Mouse (Mus musculus) CH12.LX (cell line): ENCODE measurements at regions not wholly inside any gene's neighbourhood (a gene's known extent, or its start where the extent isn't known, plus 50 kb on each side); places are given as distances from the start of the nearest gene placed in this dataset.

Source experiments
- CHD2 ChIP-seq: IDR thresholded peaks from 2 replicates; pipeline ENCODE4 v1.6.1; 2011; ENCODE audit warnings: low read length, improper control_type of control experiment
- CTCF ChIP-seq, 2 experiments: IDR thresholded peaks in 1 of 2; conservative IDR thresholded peaks in 1 of 2; 2 replicates each; pipeline ENCODE4 v1.5.1; 2011 to 2012; ENCODE audit warnings: low read depth in 2 of 2, low read length in 2 of 2, improper control_type of control experiment in 1 of 2, inconsistent platforms in 1 of 2, mild to moderate bottlenecking in 1 of 2, moderate library complexity in 1 of 2
- EP300 ChIP-seq: IDR thresholded peaks from 2 replicates; pipeline ENCODE4 v1.6.1; 2011; ENCODE audit warnings: low read length, improper control_type of control experiment
- KAT2A ChIP-seq: IDR thresholded peaks from 2 replicates; pipeline ENCODE4 v1.6.1; 2012; ENCODE audit warnings: low read length, improper control_type of control experiment, inconsistent platforms; ENCODE audit not compliant: insufficient replicate concordance
- MAFK ChIP-seq: IDR thresholded peaks from 2 replicates; pipeline ENCODE4 v1.6.1; 2011; ENCODE audit warnings: low read length, improper control_type of control experiment; ENCODE audit not compliant: insufficient replicate concordance
- MEF2A ChIP-seq: IDR thresholded peaks from 2 replicates; pipeline ENCODE4 v1.6.1; 2014; ENCODE audit warnings: low read depth, mild to moderate bottlenecking, inconsistent platforms, low read length, improper control_type of control experiment, borderline replicate concordance
- POLR2A ChIP-seq: IDR thresholded peaks from 2 replicates; pipeline ENCODE4 v1.6.1; 2011; ENCODE audit warnings: low read depth, mild to moderate bottlenecking, improper control_type of control experiment, low read length
- SIN3A ChIP-seq: IDR thresholded peaks from 2 replicates; pipeline ENCODE4 v1.6.1; 2012; ENCODE audit warnings: low read length, improper control_type of control experiment, inconsistent platforms
- SMC3 ChIP-seq: IDR thresholded peaks from 2 replicates; pipeline ENCODE4 v1.6.1; 2011; ENCODE audit warnings: low read depth, low read length, improper control_type of control experiment
- TCF12 ChIP-seq: IDR thresholded peaks from 2 replicates; pipeline ENCODE4 v1.6.1; 2014; ENCODE audit warnings: low read depth, mild to moderate bottlenecking, inconsistent platforms, low read length, improper control_type of control experiment
- USF2 ChIP-seq: conservative IDR thresholded peaks from 2 replicates; pipeline ENCODE4 v1.6.1; 2011; ENCODE audit warnings: low read depth, low read length, improper control_type of control experiment
- ZC3H11A ChIP-seq: IDR thresholded peaks from 2 replicates; pipeline ENCODE4 v1.6.1; 2012; ENCODE audit warnings: low read depth, mild to moderate bottlenecking, inconsistent platforms, low read length, improper control_type of control experiment

DNA sequence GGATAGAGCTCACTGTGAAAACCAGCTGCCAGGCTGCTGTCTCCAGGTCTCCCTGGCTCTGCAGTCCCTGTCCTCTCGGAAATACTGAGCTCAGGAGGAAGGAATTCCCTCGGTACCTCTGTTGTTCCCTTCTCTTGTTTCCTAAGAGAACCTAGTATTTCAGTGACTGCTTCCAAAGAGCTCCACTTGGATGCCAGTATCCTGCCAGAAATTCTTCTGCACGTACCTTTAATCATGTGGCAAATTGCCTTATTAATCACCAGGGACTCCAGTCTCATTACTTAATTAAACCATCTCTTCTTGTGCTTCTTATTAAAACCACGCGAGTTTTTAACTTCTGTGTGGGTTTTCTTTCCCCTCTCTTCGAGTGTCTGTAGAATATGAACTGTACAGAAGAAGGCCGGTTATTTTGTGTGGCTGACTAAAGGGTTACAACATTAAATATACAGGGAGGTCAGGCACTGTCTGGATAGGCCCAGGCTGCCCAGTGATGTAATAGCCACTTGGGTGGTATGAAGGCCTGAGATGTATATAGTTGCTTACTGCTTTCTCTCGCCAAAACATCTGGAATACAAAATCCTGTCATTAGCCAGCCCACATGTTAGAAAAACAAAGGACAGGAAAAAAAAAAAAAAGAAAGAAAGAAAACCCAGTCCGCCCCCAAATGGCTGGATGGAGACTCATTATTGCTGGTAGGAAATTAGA lies 183.2 kb downstream of the Gm10260 start:
- TF ChIP-seq MAFK (no peak), CTCF (conservative IDR thresholded peaks at IDR 0.05 in 1 of 2, IDR thresholded peaks at IDR 0.05 in 1 of 2; ENCODE audit: low read depth in 2 of 2, low read length in 2 of 2) (no peak), MEF2A (no peak), POLR2A (no peak), KAT2A (no peak), TCF12 (no peak), USF2 (no peak), EP300 (no peak), SMC3 (no peak), SIN3A (no peak), ZC3H11A (no peak), CHD2 (no peak)
